Mouse (Mus musculus) midbrain, postnatal 0 days (tissue): Measurements from ENCODE around the gene Pnmt. TPM values are rescaled to one million over a fixed set of nuclear protein-coding genes. Genes with fewer than 3 reads are reported as not detected.

ENCODE experiments used
- ATAC-seq: fragments of 200-750 bp; cut with Nextera tagmentation; 2 replicates; pipeline ENCODE4 v1.8.0; 2017; ENCODE audit warnings: moderate number of reproducible peaks, mild to moderate bottlenecking, moderate TSS enrichment, moderate library complexity; ENCODE audit not compliant: low FRiP score
- DNase-seq: peaks from one replicate; pipeline ENCODE4 v3.0.0-alpha.2; 2015; ENCODE audit warnings: low spot score
- H3K27ac ChIP-seq: fragments of 300-500 bp; sonication (generic); 2 replicates; pipeline ENCODE4 v1.5.1; 2014; ENCODE audit warnings: low read depth, mild to moderate bottlenecking, low read length, mixed read lengths
- H3K27me3 ChIP-seq: fragments of 300-500 bp; sonication (generic); 2 replicates; pipeline ENCODE4 v1.6.1; 2014; ENCODE audit warnings: low read length, control low read depth, mixed read lengths; ENCODE audit not compliant: insufficient read depth
- H3K36me3 ChIP-seq: fragments of 300-500 bp; sonication (generic); 2 replicates; pipeline ENCODE4 v1.6.1; 2014; ENCODE audit warnings: low read length, control low read depth, mixed read lengths; ENCODE audit not compliant: insufficient read depth
- H3K4me1 ChIP-seq: fragments of 300-500 bp; sonication (generic); 2 replicates; pipeline ENCODE4 v1.6.1; 2014; ENCODE audit warnings: mild to moderate bottlenecking, control low read depth, antibody characterized with exemption, low read length, mixed read lengths; ENCODE audit not compliant: insufficient read depth
- H3K4me2 ChIP-seq: fragments of 300-500 bp; sonication (generic); 2 replicates; pipeline ENCODE4 v1.6.1; 2014; ENCODE audit warnings: low read depth, mild to moderate bottlenecking, low read length, mixed read lengths; ENCODE audit not compliant: poor library complexity, severe bottlenecking
- H3K4me3 ChIP-seq: fragments of 300-500 bp; sonication (generic); 2 replicates; pipeline ENCODE4 v1.5.1; 2014; ENCODE audit warnings: low read depth, mild to moderate bottlenecking, low read length, moderate library complexity
- H3K9ac ChIP-seq: fragments of 300-500 bp; sonication (generic); replicated peaks from 2 replicates; pipeline ENCODE4 v1.6.1; 2014; ENCODE audit warnings: mild to moderate bottlenecking, low read length, moderate library complexity, mixed read lengths; ENCODE audit not compliant: poor library complexity, severe bottlenecking
- H3K9me3 ChIP-seq: fragments of 300-500 bp; sonication (generic); 2 replicates; pipeline ENCODE4 v1.6.1; 2016; ENCODE audit warnings: low read length, control low read depth
- CTCF ChIP-seq: IDR thresholded peaks from 2 replicates; pipeline ENCODE4 v1.5.1; 2016; ENCODE audit warnings: antibody characterized with exemption, mild to moderate bottlenecking
- WGBS: fragments of 180-500 bp; shearing (Covaris S2); extraction: QIAGEN DNeasy Blood & Tissue Kit; methylation state at CpG from one replicate; pipeline ENCODE4 v1.1.7; 2014; 5-methylcytosine and 5-hydroxymethylcytosine counted together
- polyA plus RNA-seq: library from polyadenylated mRNA; unstranded; fragments of >200 nt; fragmentation: Nextera tagmentation; extraction: Ambion mirVana; gene quantifications from 2 replicates; pipeline ENCODE4 v1.2.1, GENCODE M21; 2015
- total RNA-seq: library from RNA; depleted of rRNA; stranded (reverse); fragments of >200 nt; gene quantifications from 2 replicates; pipeline ENCODE4 v1.2.3, GENCODE M21; 2014

Gene Pnmt
- total and polyA plus RNA-seq, 2 experiments from 2014 or later = 3.4 to 4.3 TPM

- 60% methylated on average over 4 of the region's 4 CpGs for WGBS
- Histone ChIP-seq H3K4me3 (no peak overlapping the region), H3K9me3 (no peaks in the 10 kb centered on the region), H3K27ac (no peak overlapping the region), H3K4me1 (0 out of 2 replicates have a peak, but pooled peaks cover 3% of the 10 kb centered on the region), H3K4me2 (no peak overlapping the region), H3K9ac (no peak overlapping the region), H3K36me3 (no peaks in the 10 kb centered on the region), H3K27me3 (peaks cover 51% of the 10 kb centered on the region)
- no peak for ATAC-seq
- no peak for DNase-seq
- no peak for TF ChIP-seq CTCF
Observed at GRCm38 (mm10) chr11:98341174-98341573, 45.1 kb upstream of the Pnmt start.

DNA sequence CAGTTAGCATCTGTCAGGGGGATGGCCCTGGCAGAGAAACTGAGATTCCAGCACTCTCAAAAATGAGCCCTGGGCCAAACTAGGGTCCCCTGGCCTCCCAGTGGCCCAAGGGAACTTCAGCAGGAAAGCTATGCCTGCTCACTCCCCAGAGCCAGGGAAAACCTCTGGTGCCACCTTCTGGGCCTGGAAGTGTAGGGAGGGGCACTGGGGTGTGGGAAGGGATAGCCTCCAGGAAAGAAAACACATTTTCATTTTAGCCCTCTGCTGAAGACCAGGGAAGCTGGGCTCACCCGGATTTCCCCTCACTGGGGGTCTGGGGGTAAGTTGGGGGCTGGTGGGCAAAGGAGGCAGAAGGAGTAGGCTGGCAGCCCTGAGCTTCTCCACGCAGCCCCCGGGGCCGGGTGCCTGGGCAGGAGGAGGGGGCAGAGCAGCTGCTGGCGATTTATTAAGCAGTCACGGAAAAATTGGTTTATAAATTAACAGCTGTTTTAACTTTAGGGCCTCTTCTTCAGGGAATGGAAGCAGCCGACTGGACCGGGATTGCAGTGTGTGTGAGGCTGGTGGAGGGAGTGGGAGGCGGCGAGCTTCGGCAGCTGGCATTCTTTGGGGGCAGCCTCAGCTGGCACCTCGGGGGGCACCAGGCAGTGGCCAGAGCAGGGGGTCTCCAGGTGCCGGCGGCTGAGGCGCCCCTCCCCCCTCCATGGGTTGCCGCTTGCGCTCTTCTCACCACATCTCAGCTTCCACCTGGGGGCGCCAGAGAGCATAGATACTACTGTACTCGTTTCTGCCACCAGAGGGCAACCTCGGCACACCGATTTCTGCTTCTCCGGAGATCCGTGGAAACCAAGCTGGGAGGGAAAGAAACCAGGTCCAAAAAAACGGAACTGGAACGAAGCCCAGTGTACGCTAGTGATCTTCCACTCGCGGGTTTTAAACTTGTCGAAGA lies 44.0 kb upstream of the Pnmt start:
- peak; percentile 55 for ATAC-seq
- no peak overlapping the region for H3K27ac ChIP-seq
- H3K36me3 ChIP-seq = no peaks in the 10 kb centered on the region
- peak overlapping the region; percentile 31; the same call in 1 of the 2 replicates for H3K4me3 ChIP-seq
- DNase-seq = peak; percentile 92
- H3K4me2 ChIP-seq = peak overlapping the region; percentile 66
- peak; percentile 100 for TF ChIP-seq CTCF
- under 1% methylated on average over 27 of the region's 29 CpGs for WGBS
- H3K27me3 ChIP-seq = peaks cover 52% of the 10 kb centered on the region
- H3K9ac ChIP-seq = no peak overlapping the region
- 0 out of 2 replicates have a peak, but pooled peaks cover 3% of the 10 kb centered on the region for H3K4me1 ChIP-seq
- no peaks in the 10 kb centered on the region for H3K9me3 ChIP-seq

- Histone ChIP-seq H3K27me3 (peaks cover 51% of the 10 kb centered on the region), H3K4me3 (no peak overlapping the region), H3K27ac (no peak overlapping the region), H3K9ac (no peak overlapping the region), H3K4me2 (peak overlapping the region; percentile 40; the same call in 1 of the 2 replicates), H3K36me3 (no peaks in the 10 kb centered on the region), H3K4me1 (no peaks in the 10 kb centered on the region), H3K9me3 (no peaks in the 10 kb centered on the region)
- peak; percentile 87 for TF ChIP-seq CTCF
- WGBS = 1% methylated on average over 14 of the region's 14 CpGs
- DNase-seq (peak; percentile 69), ATAC-seq (no peak)
Observed at GRCm38 (mm10) chr11:98345253-98345652, 41.0 kb upstream of the Pnmt start.

GRCm38 (mm10) chr11:98346168-98346567 lies 40.1 kb upstream of the Pnmt start:
- no peak for TF ChIP-seq CTCF
- Histone ChIP-seq H3K4me3 (no peak overlapping the region), H3K27me3 (peaks cover 50% of the 10 kb centered on the region), H3K27ac (no peak overlapping the region), H3K36me3 (no peaks in the 10 kb centered on the region), H3K9me3 (no peaks in the 10 kb centered on the region), H3K4me1 (no peaks in the 10 kb centered on the region), H3K4me2 (no peak overlapping the region), H3K9ac (no peak overlapping the region)
- ATAC-seq (no peak), DNase-seq (no peak)
- 9% methylated on average over 9 of the region's 9 CpGs for WGBS

DNA sequence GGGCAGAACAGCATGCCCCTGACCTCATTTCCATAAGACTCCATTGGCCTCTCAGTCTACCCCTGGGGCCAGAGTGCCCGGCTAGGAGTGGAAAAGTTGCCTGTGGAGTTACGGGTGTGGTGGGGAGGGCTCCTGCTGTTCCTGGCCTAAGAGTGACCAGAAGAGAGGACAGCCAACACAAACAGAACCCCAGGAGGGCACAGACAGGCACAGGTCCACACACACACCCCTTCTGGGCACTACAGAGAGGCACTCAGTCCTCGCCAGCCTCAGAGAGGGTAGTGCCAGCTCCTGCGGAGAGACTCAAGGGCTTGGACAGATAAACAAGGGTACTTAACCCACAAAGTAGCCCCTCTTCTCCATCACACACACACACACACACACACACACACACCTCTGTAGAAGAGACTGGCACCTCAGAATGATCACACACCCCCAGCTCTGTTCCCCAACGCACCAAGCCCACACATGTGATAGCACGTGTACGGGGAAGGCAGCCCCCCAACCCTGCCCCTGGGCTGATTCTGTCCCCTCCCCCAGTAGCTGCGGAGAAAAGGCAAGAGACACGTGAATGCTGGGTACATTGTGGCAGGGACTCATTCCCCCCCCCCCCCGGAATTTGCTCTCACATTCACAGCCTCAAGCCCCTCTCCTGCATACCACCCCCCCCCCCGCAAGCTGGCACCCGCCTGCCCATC lies 38.7 kb upstream of the Pnmt start:
- Histone ChIP-seq H3K4me3 (peak overlapping the region; percentile 53; the same call in 1 of the 2 replicates), H3K4me1 (no peaks in the 10 kb centered on the region), H3K36me3 (no peaks in the 10 kb centered on the region), H3K9ac (no peak overlapping the region), H3K9me3 (no peaks in the 10 kb centered on the region), H3K27ac (no peak overlapping the region), H3K27me3 (peaks cover 52% of the 10 kb centered on the region), H3K4me2 (peak overlapping the region; percentile 90)
- no peak for DNase-seq
- no peak for TF ChIP-seq CTCF
- ATAC-seq = no peak
- WGBS = 6% methylated on average over 8 of the region's 12 CpGs
